Mouse (Mus musculus) liver, embryonic 14.5 days (tissue): ENCODE data around the gene Dusp19. TPM values are rescaled to one million over a fixed set of nuclear protein-coding genes. Genes with fewer than 3 reads are reported as not detected.
A peak's percentile ranks its signal among the peaks of the same experiment; 100 is the strongest.

ENCODE experiments used
- ATAC-seq: fragments of 200-750 bp; cut with Nextera tagmentation; 2 replicates; pipeline ENCODE4 v1.8.0; 2017; ENCODE audit warnings: moderate number of reproducible peaks, mild to moderate bottlenecking, moderate library complexity; ENCODE audit not compliant: insufficient read depth
- DNase-seq, 3 experiments: peaks; one replicate each; pipeline ENCODE4 v3.0.0-alpha.2; 2012 to 2013; ENCODE audit warnings: low read depth in 3 of 3, low spot score in 3 of 3
- H3K27ac ChIP-seq: fragments of 300-500 bp; sonication (generic); 2 replicates; pipeline ENCODE4 v1.5.1; 2014; ENCODE audit warnings: moderate library complexity, mild to moderate bottlenecking, control low read depth, inconsistent platforms
- H3K27me3 ChIP-seq: fragments of 300-500 bp; sonication (generic); 2 replicates; pipeline ENCODE4 v1.6.1; 2014; ENCODE audit warnings: mild to moderate bottlenecking, low read length, moderate library complexity; ENCODE audit not compliant: control insufficient read depth, insufficient read depth
- H3K36me3 ChIP-seq: fragments of 300-500 bp; sonication (generic); replicated peaks from 2 replicates; pipeline ENCODE4 v1.6.1; 2014; ENCODE audit warnings: low read depth; ENCODE audit not compliant: control insufficient read depth, insufficient read depth
- H3K4me1 ChIP-seq, 2 experiments: fragments of 200-500 bp in 1 of 2; fragments of 300-500 bp in 1 of 2; sonication (generic) in 1 of 2; replicated peaks; 2 replicates each; pipeline ENCODE4 v1.6.1; 2012 to 2014; ENCODE audit warnings: antibody characterized with exemption in 1 of 2, inconsistent platforms in 1 of 2, low read length in 1 of 2; ENCODE audit not compliant: control insufficient read depth in 2 of 2, insufficient read depth in 2 of 2
- H3K4me2 ChIP-seq: fragments of 300-500 bp; sonication (generic); 2 replicates; pipeline ENCODE4 v1.6.1; 2014; ENCODE audit warnings: low read depth, mild to moderate bottlenecking, control low read depth, moderate library complexity
- H3K4me3 ChIP-seq, 2 experiments: fragments of 200-500 bp in 1 of 2; fragments of 300-500 bp in 1 of 2; sonication (generic) in 1 of 2; 2 replicates each; pipeline ENCODE4 v1.5.1; 2012 to 2014; ENCODE audit warnings: low read depth in 2 of 2, low read length in 2 of 2, mild to moderate bottlenecking in 2 of 2, control low read depth in 1 of 2, inconsistent platforms in 1 of 2, moderate library complexity in 1 of 2; ENCODE audit not compliant: insufficient read depth in 1 of 2
- H3K9ac ChIP-seq: fragments of 300-500 bp; sonication (generic); replicated peaks from 2 replicates; pipeline ENCODE4 v1.6.1; 2014; ENCODE audit warnings: mild to moderate bottlenecking, control low read depth, moderate library complexity
- H3K9me3 ChIP-seq: fragments of 300-500 bp; sonication (generic); 2 replicates; pipeline ENCODE4 v1.6.1; 2016; ENCODE audit warnings: low read length, mixed read lengths; ENCODE audit not compliant: control insufficient read depth
- CTCF ChIP-seq: IDR thresholded peaks from 2 replicates; pipeline ENCODE4 v1.5.1; 2016; ENCODE audit warnings: antibody characterized with exemption, low read depth, control low read depth
- EP300 ChIP-seq: IDR thresholded peaks from 2 replicates; pipeline ENCODE4 v1.6.1; 2016; ENCODE audit warnings: antibody characterized with exemption, low read depth
- WGBS: fragments of 180-500 bp; shearing (Covaris S2); extraction: QIAGEN DNeasy Blood & Tissue Kit; methylation state at CpG from one replicate; pipeline ENCODE4 v1.1.7; 2014; ENCODE audit not compliant: insufficient replicate concordance; 5-methylcytosine and 5-hydroxymethylcytosine counted together
- polyA plus RNA-seq, 2 experiments: library from polyadenylated mRNA; depleted of rRNA in 1 of 2; stranded (reverse) in 1 of 2; unstranded in 1 of 2; fragments of >200 nt; fragmentation: Nextera tagmentation in 1 of 2; extraction: Ambion mirVana in 1 of 2; gene quantifications; 2 replicates each; pipeline versions ENCODE4 v1.2.1 to v1.2.3; 2012 to 2014

The Dusp19 gene
- polyA plus RNA-seq (2012; rRNA removed) (2.2 and 3.5 TPM in 2 replicates), polyA plus RNA-seq (2014; fragmentation: Nextera tagmentation; extraction: Ambion mirVana) (6.1 and 6.3 TPM in 2 replicates)

- TF ChIP-seq EP300 (no peak), CTCF (no peak)
These were observed at the start of gene Dusp19, which contains the start of gene Nup35 for GRCm38 (mm10) chr2:80616854-80617737. Dusp19 (plus strand) TSS chr2:80617045. Nup35 (plus strand) TSS chr2:80617236.

GRCm38 (mm10) chr2:80567411-80567810, 49.4 kb upstream of the Dusp19 start:
- 79% methylated on average over 4 of the region's 4 CpGs for WGBS
- Histone ChIP-seq H3K4me1 (no peaks in the 10 kb centered on the region), H3K27ac (no peak overlapping the region), H3K36me3 (no peaks in the 10 kb centered on the region), H3K27me3 (no peaks in the 10 kb centered on the region), H3K9ac (no peak overlapping the region), H3K9me3 (no peaks in the 10 kb centered on the region), H3K4me3 (no peak overlapping the region), H3K4me2 (no peak overlapping the region)
- no peak for ATAC-seq
- TF ChIP-seq EP300 (no peak), CTCF (no peak)
- no peak for DNase-seq

More at GRCm38 (mm10) chr2:80616854-80617737, at the start of gene Dusp19, which contains the start of gene Nup35:
- WGBS, result 1% methylated on average over 21 of the region's 21 CpGs
- DNase-seq (peak; percentile 81 to 86 (median 82)), ATAC-seq (peak; percentile 100)
- peak within 1 kb of the TSS; percentile 88 for H3K4me2 ChIP-seq
- peak within 1 kb of the TSS; percentile 8; the same call in 1 of the 2 replicates for H3K27ac ChIP-seq
- H3K4me1 ChIP-seq, result peaks cover 6% of the 10 kb centered on the region in 2 experiments; a peak in 2 of 4 replicates
- no peaks in the 10 kb centered on the region for H3K36me3 ChIP-seq
- no peaks in the 10 kb centered on the region for H3K9me3 ChIP-seq
- peak within 1 kb of the TSS; percentile 71 to 92 for H3K4me3 ChIP-seq
- H3K27me3 ChIP-seq, result no peaks in the 10 kb centered on the region
- H3K9ac ChIP-seq, result peak within 1 kb of the TSS; percentile 64

DNA sequence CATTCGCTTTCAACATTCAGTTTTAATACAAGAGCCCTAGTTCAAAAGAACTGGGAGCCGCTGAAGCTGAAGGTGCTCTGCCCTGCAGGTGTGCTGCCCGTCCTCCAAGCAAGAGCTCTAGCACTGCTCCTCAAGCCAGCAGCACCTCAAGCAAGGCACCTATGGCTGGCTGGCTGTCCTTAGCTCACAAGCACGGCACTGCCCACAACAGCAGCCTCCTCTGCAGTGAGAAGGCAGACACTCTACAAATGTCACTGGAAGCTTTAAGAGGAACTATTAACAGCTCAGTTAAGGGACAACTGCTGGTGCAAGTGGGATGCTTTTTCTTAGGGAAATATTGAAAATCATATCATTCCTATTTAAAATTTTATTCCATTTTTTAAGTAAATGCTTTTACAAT, 46.2 kb upstream of the Dusp19 start:
- no peak overlapping the region for H3K9ac ChIP-seq
- no peaks in the 10 kb centered on the region for H3K36me3 ChIP-seq
- no peak overlapping the region for H3K4me2 ChIP-seq
- no peaks in the 10 kb centered on the region for H3K9me3 ChIP-seq
- H3K27me3 ChIP-seq, result no peaks in the 10 kb centered on the region
- no peak overlapping the region for H3K4me3 ChIP-seq
- H3K4me1 ChIP-seq, result no peaks in the 10 kb centered on the region
- DNase-seq, result no peak
- 71% methylated on average over 4 of the region's 4 CpGs for WGBS
- no peak overlapping the region for H3K27ac ChIP-seq
- no peak for TF ChIP-seq CTCF
- TF ChIP-seq EP300, result no peak
- no peak for ATAC-seq

DNA sequence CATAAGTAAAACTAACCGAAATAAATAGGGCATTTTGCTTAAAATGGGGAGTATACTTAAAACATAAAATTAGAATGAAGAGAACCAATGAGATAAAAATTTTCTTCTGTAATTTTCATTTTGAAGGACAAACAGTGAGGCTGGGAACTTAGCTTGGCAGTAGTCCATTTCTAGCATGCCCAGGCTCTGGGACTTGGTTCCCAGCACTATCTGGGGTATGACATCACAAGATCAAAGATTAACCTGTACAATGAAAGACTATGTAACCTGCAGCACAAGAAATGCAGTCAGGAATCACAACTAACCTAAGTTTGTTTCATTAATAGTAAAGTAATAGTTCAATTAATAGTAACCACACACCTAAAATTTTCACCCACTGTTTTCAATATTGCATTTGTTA, 39.6 kb upstream of the Dusp19 start:
- TF ChIP-seq EP300, result no peak
- no peak for TF ChIP-seq CTCF
- no peak overlapping the region for H3K4me3 ChIP-seq
- no peak overlapping the region for H3K27ac ChIP-seq
- peaks cover 2% of the 10 kb centered on the region; the same call in 1 of the 2 replicates for H3K27me3 ChIP-seq
- ATAC-seq (no peak), DNase-seq (no peak)
- peaks cover 6 to 10% of the 10 kb centered on the region in 2 experiments; a peak in 3 of 4 replicates for H3K4me1 ChIP-seq
- no peak overlapping the region for H3K4me2 ChIP-seq
- no peaks in the 10 kb centered on the region for H3K9me3 ChIP-seq
- H3K9ac ChIP-seq, result no peak overlapping the region
- 85% methylated on average over 1 of the region's 1 CpGs for WGBS
- no peaks in the 10 kb centered on the region for H3K36me3 ChIP-seq
